Mouse (Mus musculus) MEL (cell line): ENCODE measurements at regions not wholly inside any gene's neighbourhood (a gene's known extent, or its start where the extent isn't known, plus 50 kb on each side); places are given as distances from the start of the nearest gene placed in this dataset.

ENCODE experiments used
- CTCF ChIP-seq, 3 experiments: IDR thresholded peaks in 2 of 3; conservative IDR thresholded peaks in 1 of 3; 2 replicates each; pipeline ENCODE4 v1.5.1; 2011 to 2012; ENCODE audit warnings: low read length in 3 of 3, low read depth in 2 of 3, mild to moderate bottlenecking in 2 of 3, improper control_type of control experiment in 1 of 3, inconsistent platforms in 1 of 3, mixed read lengths in 1 of 3, moderate library complexity in 1 of 3; ENCODE audit not compliant: control insufficient read depth in 1 of 3, insufficient read depth in 1 of 3, poor library complexity in 1 of 3, severe bottlenecking in 1 of 3
- EP300 ChIP-seq, 2 experiments: IDR thresholded peaks; 2 replicates each; pipeline ENCODE4 v1.6.1; 2011; ENCODE audit warnings: improper control_type of control experiment in 2 of 2, low read length in 2 of 2, low read depth in 1 of 2, mild to moderate bottlenecking in 1 of 2
- ETS1 ChIP-seq: IDR thresholded peaks from 2 replicates; pipeline ENCODE4 v1.6.1; 2012; ENCODE audit warnings: low read depth, mild to moderate bottlenecking, inconsistent platforms, low read length, improper control_type of control experiment, moderate library complexity
- JUND ChIP-seq: IDR thresholded peaks from 2 replicates; pipeline ENCODE4 v1.6.1; 2011; ENCODE audit warnings: low read depth, mild to moderate bottlenecking, improper control_type of control experiment, low read length
- MAFK ChIP-seq: IDR thresholded peaks from 2 replicates; pipeline ENCODE4 v1.6.1; 2011; ENCODE audit warnings: low read depth, mild to moderate bottlenecking, low read length, improper control_type of control experiment, borderline replicate concordance
- POLR2A ChIP-seq, 2 experiments: IDR thresholded peaks; 2 replicates each; pipeline ENCODE4 v1.6.1; 2011 to 2012; ENCODE audit warnings: low read length in 2 of 2, mild to moderate bottlenecking in 2 of 2, control low read depth in 1 of 2, improper control_type of control experiment in 1 of 2, low read depth in 1 of 2, moderate library complexity in 1 of 2; ENCODE audit not compliant: control insufficient read depth in 1 of 2, insufficient read depth in 1 of 2, poor library complexity in 1 of 2
- POLR2AphosphoS5 ChIP-seq: IDR thresholded peaks from 2 replicates; pipeline ENCODE4 v1.6.1; 2012; ENCODE audit warnings: low read depth, borderline replicate concordance, mild to moderate bottlenecking, inconsistent platforms, low read length, moderate library complexity, mixed read lengths
- SIN3A ChIP-seq: IDR thresholded peaks from 2 replicates; pipeline ENCODE4 v1.6.1; 2012; ENCODE audit warnings: low read length, improper control_type of control experiment, inconsistent platforms
- TAL1 ChIP-seq: IDR thresholded peaks from 2 replicates; pipeline ENCODE4 v1.6.1; 2012; ENCODE audit warnings: mild to moderate bottlenecking, inconsistent platforms, low read length, moderate library complexity, mixed read lengths
- ZNF384 ChIP-seq: IDR thresholded peaks from 2 replicates; pipeline ENCODE4 v1.6.1; 2012; ENCODE audit warnings: low read depth, mild to moderate bottlenecking, inconsistent platforms, low read length, improper control_type of control experiment

DNA sequence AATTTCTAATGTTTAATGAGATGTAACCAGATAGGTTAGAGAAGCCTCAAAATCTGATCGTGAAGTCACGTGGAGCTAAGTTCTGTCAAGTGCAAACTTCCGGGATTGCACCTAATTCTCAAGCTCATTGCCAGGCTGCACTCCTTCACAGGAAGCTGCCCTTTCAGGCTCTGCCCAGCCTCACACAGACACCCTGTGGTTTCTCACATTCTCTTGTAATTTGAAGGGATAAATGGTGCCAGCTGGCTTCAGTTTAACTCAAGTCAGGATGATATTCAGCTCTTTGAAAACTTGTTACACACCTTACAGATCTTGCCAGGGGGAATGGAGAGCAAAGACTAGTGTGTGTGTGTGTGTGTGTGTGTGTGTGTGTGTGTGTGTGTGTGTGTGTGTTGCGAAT lies 529.3 kb upstream of the Tle4 start:
- TF ChIP-seq MAFK (no peak), EP300 (IDR thresholded peaks at IDR 0.05; ENCODE audit: low read depth in 1 of 2, low read length in 2 of 2) (no peak), JUND (no peak), CTCF (IDR thresholded peaks at IDR 0.05 in 2 of 3, conservative IDR thresholded peaks at IDR 0.05 in 1 of 3; ENCODE audit: control insufficient read depth in 1 of 3, insufficient read depth in 1 of 3, low read depth in 2 of 3, low read length in 3 of 3, poor library complexity in 1 of 3, severe bottlenecking in 1 of 3) (no peak), POLR2A (IDR thresholded peaks at IDR 0.05; ENCODE audit: control insufficient read depth in 1 of 2, insufficient read depth in 1 of 2, low read depth in 1 of 2, low read length in 2 of 2, poor library complexity in 1 of 2) (no peak), ZNF384 (no peak), POLR2AphosphoS5 (no peak), ETS1 (no peak), SIN3A (no peak), TAL1 (no peak)
